Mouse (Mus musculus) cortical plate, adult 2 months (tissue): Measurements from ENCODE around the gene Coro7.

Experiments used
- CTCF ChIP-seq: fragments of 200-500 bp; IDR thresholded peaks from 2 replicates; pipeline ENCODE4 v1.5.1; 2011; ENCODE audit warnings: mild to moderate bottlenecking, control low read depth, low read length; ENCODE audit not compliant: insufficient read depth; ENCODE audit errors: extremely low read depth
- POLR2A ChIP-seq: fragments of 200-500 bp; IDR thresholded peaks from 2 replicates; pipeline ENCODE4 v1.6.1; 2011; ENCODE audit warnings: mild to moderate bottlenecking, low read length, control low read depth; ENCODE audit not compliant: insufficient read depth; ENCODE audit errors: extremely low read depth

DNA sequence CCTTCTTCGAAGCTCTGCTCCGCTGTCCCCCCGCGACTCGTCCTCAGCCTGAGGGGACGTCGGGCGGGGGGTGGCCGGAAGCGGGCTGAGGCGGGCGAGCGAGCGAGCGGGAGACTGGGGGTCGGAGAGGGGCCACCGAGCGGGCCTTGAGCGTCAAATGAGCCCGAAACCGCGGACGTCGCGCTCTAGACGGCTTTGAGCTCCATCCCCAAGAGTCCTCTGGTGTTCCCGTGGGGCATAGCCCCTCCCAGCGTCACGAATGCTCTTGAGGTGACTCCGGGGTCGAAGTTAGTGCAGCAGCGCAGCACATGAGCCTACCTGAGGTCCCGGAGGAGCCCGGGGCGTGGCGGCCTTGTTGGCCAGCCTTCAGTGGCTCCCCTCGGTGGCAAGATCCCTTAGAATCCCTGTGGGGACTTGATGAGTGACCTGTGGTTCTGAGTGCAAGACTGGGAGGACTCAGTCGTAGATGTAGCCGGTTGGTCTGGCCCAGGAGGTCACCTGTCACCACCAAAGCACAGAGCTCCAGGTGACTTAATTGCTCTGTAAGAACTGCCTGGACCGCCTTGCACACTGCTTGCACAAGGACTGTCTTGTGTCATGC, 47.1 kb upstream of the Coro7 start:
- TF ChIP-seq CTCF, result no peak
- TF ChIP-seq POLR2A, result no peak
